Mouse (Mus musculus): Measurements from ENCODE around the gene Naa38. TPM values are rescaled to one million over a fixed set of nuclear protein-coding genes. Genes with fewer than 3 reads are reported as not detected.
A peak's percentile ranks its signal among the peaks of the same experiment; 100 is the strongest.

Gene Naa38
- polyA plus RNA-seq, 1 experiment from 2014 or later = 126 TPM

- Histone ChIP-seq H3K4me3 (replicated peaks) (peak overlapping the region; percentile 66), H3K27me3 (peaks cover 8% of the 10 kb centered on the region), H3K9ac (replicated peaks) (peak overlapping the region; percentile 88), H3K36me3 (peaks cover 28% of the 10 kb centered on the region), H3K9me3 (no peaks in the 10 kb centered on the region), H3K27ac (peak overlapping the region; percentile 93), H3K4me2 (peak overlapping the region; percentile 84), H3K4me1 (replicated peaks) (peaks cover 48% of the 10 kb centered on the region)
- WGBS = 1% methylated on average over 48 of the region's 48 CpGs
- ATAC-seq (ENCODE audit: insufficient number of reproducible peaks, insufficient read depth, low FRiP score, low TSS enrichment, low read depth) = peak; percentile 81
Observed at GRCm38 (mm10) chr11:69395634-69396373, 517 bp downstream of the Naa38 start.

- Histone ChIP-seq H3K9me3 (no peaks in the 10 kb centered on the region), H3K4me1 (replicated peaks) (peaks cover 55% of the 10 kb centered on the region), H3K36me3 (peaks cover 38% of the 10 kb centered on the region), H3K4me3 (replicated peaks) (peak overlapping the region; percentile 66), H3K9ac (replicated peaks) (peak overlapping the region; percentile 88), H3K27ac (peak overlapping the region; percentile 93), H3K27me3 (peaks cover 8% of the 10 kb centered on the region), H3K4me2 (peak overlapping the region; percentile 84)
- 31% methylated on average over 11 of the region's 11 CpGs for WGBS
- ATAC-seq (ENCODE audit: insufficient number of reproducible peaks, insufficient read depth, low FRiP score, low TSS enrichment, low read depth) = no peak
Observed at GRCm38 (mm10) chr11:69396772-69397171, 1.5 kb downstream of the Naa38 start.

GRCm38 (mm10) chr11:69397581-69398057 lies 2.3 kb downstream of the Naa38 start:
- H3K27me3 ChIP-seq = peaks cover 8% of the 10 kb centered on the region
- H3K27ac ChIP-seq = peak overlapping the region; percentile 82
- peak overlapping the region; percentile 61 for H3K9ac ChIP-seq (replicated peaks)
- no peak for ATAC-seq (ENCODE audit: insufficient number of reproducible peaks, insufficient read depth, low FRiP score, low TSS enrichment, low read depth)
- H3K36me3 ChIP-seq = peaks cover 42% of the 10 kb centered on the region
- peak overlapping the region; percentile 84 for H3K4me2 ChIP-seq
- peak overlapping the region; percentile 66 for H3K4me3 ChIP-seq (replicated peaks)
- H3K9me3 ChIP-seq = no peaks in the 10 kb centered on the region
- H3K4me1 ChIP-seq (replicated peaks) = peaks cover 56% of the 10 kb centered on the region
- 7% methylated on average over 24 of the region's 24 CpGs for WGBS

- peak within 1 kb of the TSS; percentile 84 for H3K4me2 ChIP-seq
- H3K27me3 ChIP-seq = peaks cover 8% of the 10 kb centered on the region
- peaks cover 46% of the 10 kb centered on the region for H3K36me3 ChIP-seq
- H3K4me3 ChIP-seq (replicated peaks) = peak within 1 kb of the TSS; percentile 66
- no peak for ATAC-seq (ENCODE audit: insufficient number of reproducible peaks, insufficient read depth, low FRiP score, low TSS enrichment, low read depth)
- no peaks in the 10 kb centered on the region for H3K9me3 ChIP-seq
- peak within 1 kb of the TSS; percentile 82 for H3K27ac ChIP-seq
- H3K4me1 ChIP-seq (replicated peaks) = peaks cover 56% of the 10 kb centered on the region
- peak within 1 kb of the TSS; percentile 61 for H3K9ac ChIP-seq (replicated peaks)
- WGBS = 8% methylated on average over 16 of the region's 16 CpGs
Observed at GRCm38 (mm10) chr11:69398059-69398458, 2.8 kb downstream of the Naa38 start, which contains the start of gene Tmem88. Tmem88 (minus strand) TSS chr11:69398234.

GRCm38 (mm10) chr11:69398486-69399200 lies 3.4 kb downstream of the Naa38 start:
- Histone ChIP-seq H3K9me3 (no peaks in the 10 kb centered on the region), H3K27me3 (peaks cover 8% of the 10 kb centered on the region), H3K36me3 (peaks cover 52% of the 10 kb centered on the region), H3K9ac (replicated peaks) (peak overlapping the region; percentile 44), H3K4me2 (peak overlapping the region; percentile 84), H3K27ac (peak overlapping the region; percentile 82), H3K4me3 (replicated peaks) (peak overlapping the region; percentile 66), H3K4me1 (replicated peaks) (peaks cover 56% of the 10 kb centered on the region)
- WGBS = 14% methylated on average over 21 of the region's 21 CpGs
- no peak for ATAC-seq (ENCODE audit: insufficient number of reproducible peaks, insufficient read depth, low FRiP score, low TSS enrichment, low read depth)

GRCm38 (mm10) chr11:69399201-69400082 lies 4.2 kb downstream of the Naa38 start:
- Histone ChIP-seq H3K27me3 (peaks cover 8% of the 10 kb centered on the region), H3K9me3 (no peaks in the 10 kb centered on the region), H3K4me3 (replicated peaks) (peak overlapping the region; percentile 19), H3K9ac (replicated peaks) (peak overlapping the region; percentile 50; the same call in 1 of the 2 replicates), H3K4me2 (peak overlapping the region; percentile 37), H3K4me1 (replicated peaks) (peaks cover 53% of the 10 kb centered on the region), H3K36me3 (peaks cover 60% of the 10 kb centered on the region), H3K27ac (peak overlapping the region; percentile 62)
- WGBS = 13% methylated on average over 66 of the region's 66 CpGs
- no peak for ATAC-seq (ENCODE audit: insufficient number of reproducible peaks, insufficient read depth, low FRiP score, low TSS enrichment, low read depth)

- WGBS = 73% methylated on average over 25 of the region's 25 CpGs
- Histone ChIP-seq H3K9me3 (no peaks in the 10 kb centered on the region), H3K4me2 (peak overlapping the region; percentile 37), H3K36me3 (peaks cover 68% of the 10 kb centered on the region), H3K4me3 (replicated peaks) (peak overlapping the region; percentile 19), H3K27me3 (peaks cover 8% of the 10 kb centered on the region), H3K4me1 (replicated peaks) (peaks cover 53% of the 10 kb centered on the region), H3K27ac (peak overlapping the region; percentile 62), H3K9ac (replicated peaks) (peak overlapping the region; percentile 50; the same call in 1 of the 2 replicates)
- no peak for ATAC-seq (ENCODE audit: insufficient number of reproducible peaks, insufficient read depth, low FRiP score, low TSS enrichment, low read depth)
Observed at GRCm38 (mm10) chr11:69400083-69400850, 5.0 kb downstream of the Naa38 start.

GRCm38 (mm10) chr11:69401210-69401637 lies 5.9 kb downstream of the Naa38 start:
- ATAC-seq (ENCODE audit: insufficient number of reproducible peaks, insufficient read depth, low FRiP score, low TSS enrichment, low read depth) = peak; percentile 40; the same call in 1 of the 2 replicates
- WGBS = 16% methylated on average over 22 of the region's 22 CpGs
- Histone ChIP-seq H3K4me3 (replicated peaks) (peak overlapping the region; percentile 11; the same call in 1 of the 2 replicates), H3K27me3 (peaks cover 8% of the 10 kb centered on the region), H3K9me3 (no peaks in the 10 kb centered on the region), H3K4me1 (replicated peaks) (peaks cover 52% of the 10 kb centered on the region), H3K4me2 (0 out of 2 replicates have a peak overlapping the region, but pooled peaks have one; percentile 2), H3K9ac (replicated peaks) (no peak overlapping the region), H3K27ac (no peak overlapping the region), H3K36me3 (peaks cover 78% of the 10 kb centered on the region)

- Histone ChIP-seq H3K9ac (replicated peaks) (no peak overlapping the region), H3K4me3 (replicated peaks) (no peak overlapping the region), H3K36me3 (peaks cover 85% of the 10 kb centered on the region), H3K27ac (no peak overlapping the region), H3K27me3 (peaks cover 8% of the 10 kb centered on the region), H3K4me1 (replicated peaks) (peaks cover 44% of the 10 kb centered on the region), H3K4me2 (no peak overlapping the region), H3K9me3 (no peaks in the 10 kb centered on the region)
- 87% methylated on average over 12 of the region's 12 CpGs for WGBS
- no peak for ATAC-seq (ENCODE audit: insufficient number of reproducible peaks, insufficient read depth, low FRiP score, low TSS enrichment, low read depth)
Observed at GRCm38 (mm10) chr11:69401987-69402386, 6.7 kb downstream of the Naa38 start.

Measured in limb, embryonic 12.5 days (tissue).